Mouse (Mus musculus): ENCODE results near the gene Usp30. TPM values are rescaled to one million over a fixed set of nuclear protein-coding genes. Genes with fewer than 3 reads are reported as not detected.

Gene Usp30
- polyA plus RNA-seq, 1 experiment from 2014 or later, result 8.8 TPM

DNA sequence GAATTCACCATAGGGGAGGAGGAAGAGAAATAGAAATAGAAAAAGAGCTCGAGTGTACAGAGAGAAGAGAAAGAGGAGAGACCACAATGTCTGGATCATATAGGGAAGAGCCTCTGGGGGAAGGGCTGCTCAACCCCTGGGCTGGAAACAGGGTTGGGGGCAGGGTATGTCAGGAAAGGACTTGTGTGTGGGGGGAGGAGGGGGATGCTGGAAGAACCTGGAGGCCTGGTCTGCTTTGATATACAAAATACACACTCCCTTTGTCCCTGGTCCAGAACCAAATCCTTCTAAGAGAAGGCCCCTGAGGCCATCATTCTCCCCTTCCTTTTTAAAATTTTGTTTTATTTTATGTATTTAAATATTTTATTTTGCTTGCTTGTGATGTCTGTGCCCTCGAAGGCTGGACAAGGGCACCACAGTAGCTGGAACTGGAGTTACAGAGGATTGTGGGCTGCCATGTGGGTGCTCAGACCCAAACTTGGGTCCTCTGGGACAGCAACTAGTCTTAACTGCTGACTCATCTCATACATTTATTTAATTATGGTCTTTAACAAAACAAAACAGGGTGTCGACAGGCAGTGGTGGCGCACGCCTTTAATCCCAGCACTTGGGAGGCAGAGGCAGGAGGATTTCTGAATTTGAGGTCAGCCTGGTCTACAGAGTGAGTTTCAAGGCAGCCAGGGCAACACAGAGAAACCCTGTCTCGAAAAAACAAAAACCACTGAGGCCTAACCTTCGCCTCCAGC is 61.4 kb downstream of the Usp30 start:
- no peak for DNase-seq (ENCODE audit: low spot score)

DNA sequence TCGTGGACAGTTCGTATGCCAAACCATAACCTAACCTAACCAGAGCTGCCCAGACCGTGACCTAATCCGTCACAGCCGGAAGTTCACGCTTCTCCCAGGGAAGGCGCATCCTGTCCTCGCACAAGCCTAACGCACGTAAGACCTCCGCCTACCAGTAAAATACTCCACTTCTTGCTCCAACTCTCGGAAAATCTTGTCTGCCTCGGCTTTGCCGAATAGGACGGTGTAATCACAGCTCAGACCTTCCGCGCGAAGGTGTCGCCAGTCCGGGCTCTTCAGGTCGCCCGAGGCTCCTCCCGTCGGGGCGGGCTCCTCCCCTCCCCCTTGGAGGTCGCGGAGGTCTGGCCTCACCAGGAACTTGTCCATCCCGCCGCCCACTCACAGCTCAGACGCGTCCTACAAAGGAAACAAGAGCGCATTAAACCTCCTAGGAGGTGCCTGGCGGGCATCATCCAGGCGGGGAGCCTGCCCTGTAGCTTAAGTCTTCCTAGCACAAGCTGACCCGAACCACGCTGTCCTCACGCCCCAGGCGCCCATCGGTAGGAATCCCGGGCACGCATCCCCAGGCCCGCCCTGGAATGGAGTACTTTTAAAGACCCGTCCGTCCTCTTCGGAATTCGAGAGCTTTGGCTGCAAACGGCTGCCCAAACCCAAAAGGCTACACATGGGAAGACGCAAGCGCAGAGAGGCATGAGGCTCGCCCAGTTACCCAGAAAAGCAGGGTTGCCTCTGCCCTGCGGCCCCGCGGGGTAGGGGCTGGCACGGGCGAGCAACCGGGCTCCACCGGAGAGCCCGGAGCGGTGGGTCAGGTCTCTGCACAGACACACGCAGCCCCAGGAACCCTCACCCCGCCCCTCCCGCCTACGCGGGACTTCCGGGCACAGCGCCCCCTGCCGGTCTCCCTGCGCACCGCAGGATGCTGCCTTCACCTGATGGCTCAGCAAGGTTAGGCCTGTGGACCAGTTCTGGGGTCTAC is 62.4 kb downstream of the Usp30 start, which contains the start of gene Alkbh2:
Gene Alkbh2 (minus strand): TSS at position 845 of the 976 bp plus-strand sequence.
- DNase-seq (ENCODE audit: low spot score), result peak; percentile 88

DNA sequence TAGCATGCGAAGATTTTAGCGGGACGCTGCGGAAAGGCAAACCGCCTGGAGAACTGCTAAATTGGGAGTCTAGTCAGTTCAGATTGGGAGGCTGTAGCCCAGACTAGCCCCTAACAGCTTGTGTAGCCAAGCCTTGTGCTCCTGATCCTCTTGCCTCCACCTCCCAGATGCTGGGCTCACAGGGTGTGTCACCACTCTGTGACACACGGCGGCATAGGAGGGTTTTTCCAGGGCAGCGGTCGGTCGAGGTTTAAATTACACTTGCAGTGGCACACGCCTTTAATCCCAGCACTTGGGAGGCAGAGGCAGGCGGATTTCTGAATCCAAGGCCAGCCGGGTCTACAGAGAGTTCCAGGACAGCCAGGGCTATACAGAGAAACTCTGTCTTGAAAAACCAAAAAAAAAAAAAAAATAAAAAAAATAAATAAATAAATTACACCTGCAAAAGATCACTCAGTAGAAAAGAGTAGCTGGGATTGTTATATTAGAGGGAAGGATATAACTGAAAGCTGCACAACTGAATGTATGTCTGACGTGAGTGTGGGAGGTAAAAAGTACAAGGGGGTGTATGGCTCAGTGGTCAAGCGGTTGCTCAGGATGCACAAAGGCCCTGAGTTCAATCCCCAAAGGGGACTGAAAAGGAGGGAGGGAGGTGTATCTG is 64.4 kb downstream of the Usp30 start:
- no peak for DNase-seq (ENCODE audit: low spot score)

DNA sequence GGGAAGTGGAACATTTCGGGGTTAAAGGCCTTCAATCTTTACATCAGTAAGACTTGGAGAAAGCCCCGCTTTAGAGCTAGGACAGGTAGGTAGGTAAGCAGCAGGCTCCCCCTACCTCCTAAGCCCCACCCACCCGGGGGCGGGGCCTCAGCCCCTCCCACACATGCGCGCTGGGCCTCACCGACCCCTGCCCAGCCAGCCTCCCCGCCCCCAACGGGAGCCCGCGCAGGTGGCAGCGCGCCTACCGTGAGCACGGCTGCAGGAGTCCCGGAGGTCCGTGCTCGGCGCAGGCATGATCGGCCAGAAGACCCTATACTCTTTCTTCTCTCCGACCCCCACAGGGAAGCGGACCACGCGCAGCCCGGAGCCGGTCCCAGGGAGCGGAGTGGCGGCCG is 64.9 kb downstream of the Usp30 start, which contains the start of gene Ung:
Gene Ung (plus strand): TSS at position 176 of the 395 bp plus-strand sequence.
- DNase-seq (ENCODE audit: low spot score), result peak; percentile 76

- DNase-seq (ENCODE audit: low spot score), result peak; percentile 91
These were observed 65.6 kb downstream of the Usp30 start for GRCm38 (mm10) chr5:114130698-114131520.

DNA sequence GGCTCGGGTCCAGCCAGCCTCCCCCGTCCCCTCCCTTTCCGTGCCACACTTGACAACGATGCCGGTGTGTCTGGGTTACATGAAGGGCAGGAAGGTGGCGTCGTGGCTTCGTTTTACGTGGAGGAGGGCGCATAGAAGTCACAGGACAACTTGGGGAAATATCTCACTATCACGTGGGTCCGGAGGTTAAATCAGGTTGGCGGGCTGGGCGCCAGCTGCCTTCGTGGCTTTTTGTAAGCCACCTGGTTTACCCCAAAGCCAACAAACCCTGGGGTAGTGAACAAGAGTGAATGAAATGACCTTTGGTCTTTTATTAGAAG is 66.2 kb downstream of the Usp30 start:
- peak; percentile 69 for DNase-seq (ENCODE audit: low spot score)

DNA sequence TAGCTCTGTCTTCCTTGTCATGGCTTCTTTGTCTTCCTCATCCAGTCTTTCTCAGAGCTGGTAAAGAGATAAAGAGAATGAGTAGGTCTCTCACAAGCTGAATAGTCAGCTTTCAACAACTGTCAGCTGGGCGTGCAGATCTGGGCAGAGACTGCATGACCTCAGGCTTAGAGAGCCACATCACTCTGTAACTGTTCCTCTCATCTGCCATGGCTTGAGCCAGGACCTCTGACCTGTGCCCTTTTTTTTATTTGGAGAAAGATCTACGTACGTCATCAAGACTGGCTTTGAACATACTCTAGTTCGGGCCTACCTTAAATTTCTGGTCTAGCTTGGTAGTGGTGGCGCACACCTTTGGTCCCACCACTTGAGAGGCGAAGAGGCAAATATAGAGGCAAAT is 67.6 kb downstream of the Usp30 start:
- no peak for DNase-seq (ENCODE audit: low spot score)

GRCm38 (mm10) chr5:114134091-114134534 is 68.9 kb downstream of the Usp30 start:
- peak; percentile 28 for DNase-seq (ENCODE audit: low spot score)

GRCm38 (mm10) chr5:114135516-114135915 is 70.3 kb downstream of the Usp30 start:
- peak; percentile 13 for DNase-seq (ENCODE audit: low spot score)

DNA sequence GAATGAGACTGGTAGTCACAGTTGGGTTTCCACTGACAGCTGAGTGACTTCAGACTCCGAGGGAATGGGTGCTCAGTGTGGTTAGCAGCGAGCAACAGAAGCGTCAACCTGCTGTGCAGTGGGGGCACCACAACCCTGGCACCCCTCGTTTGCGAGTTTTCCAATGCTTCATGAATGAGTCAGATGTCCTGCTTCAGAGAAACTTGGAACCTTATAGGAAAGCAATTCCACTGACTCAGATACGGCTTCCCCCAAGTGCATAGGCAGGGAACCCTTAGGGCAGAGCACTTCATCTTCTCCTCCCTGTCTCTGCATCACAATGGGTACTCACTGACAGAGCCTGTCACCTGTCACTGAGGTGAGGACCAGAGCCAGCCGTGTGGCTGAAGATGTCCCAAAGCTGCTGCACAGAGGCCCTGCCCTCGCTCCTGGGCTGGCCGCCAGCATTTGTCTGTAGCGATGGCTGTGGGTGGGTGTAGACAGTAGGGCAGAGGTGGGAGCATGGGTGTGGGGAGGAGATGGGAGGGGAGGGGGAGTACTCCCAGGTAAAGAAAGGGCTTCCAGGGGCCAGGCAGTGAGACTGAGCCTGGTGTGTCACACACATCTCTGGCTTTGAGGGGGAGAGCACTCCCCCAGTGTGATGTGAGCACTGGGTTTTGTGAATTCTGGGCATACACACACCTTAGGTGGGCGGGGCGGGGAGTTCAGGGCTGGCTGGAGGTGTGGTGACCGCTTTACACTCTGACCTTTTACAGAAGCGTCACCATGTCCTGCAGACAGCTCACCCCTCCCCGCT is 72.4 kb downstream of the Usp30 start:
- DNase-seq (ENCODE audit: low spot score), result no peak

GRCm38 (mm10) chr5:114138277-114139164 is 73.3 kb downstream of the Usp30 start:
- DNase-seq (ENCODE audit: low spot score), result no peak

GRCm38 (mm10) chr5:114139175-114139574 is 73.9 kb downstream of the Usp30 start:
- no peak for DNase-seq (ENCODE audit: low spot score)

GRCm38 (mm10) chr5:114146028-114146888 is 81.0 kb downstream of the Usp30 start, which contains the start of gene Acacb:
Gene Acacb, plus strand, starts transcription at chr5:114146535.
- no peak for DNase-seq (ENCODE audit: low spot score)

- DNase-seq (ENCODE audit: low spot score), result no peak
These were observed 82.0 kb downstream of the Usp30 start for GRCm38 (mm10) chr5:114147043-114147972.

DNA sequence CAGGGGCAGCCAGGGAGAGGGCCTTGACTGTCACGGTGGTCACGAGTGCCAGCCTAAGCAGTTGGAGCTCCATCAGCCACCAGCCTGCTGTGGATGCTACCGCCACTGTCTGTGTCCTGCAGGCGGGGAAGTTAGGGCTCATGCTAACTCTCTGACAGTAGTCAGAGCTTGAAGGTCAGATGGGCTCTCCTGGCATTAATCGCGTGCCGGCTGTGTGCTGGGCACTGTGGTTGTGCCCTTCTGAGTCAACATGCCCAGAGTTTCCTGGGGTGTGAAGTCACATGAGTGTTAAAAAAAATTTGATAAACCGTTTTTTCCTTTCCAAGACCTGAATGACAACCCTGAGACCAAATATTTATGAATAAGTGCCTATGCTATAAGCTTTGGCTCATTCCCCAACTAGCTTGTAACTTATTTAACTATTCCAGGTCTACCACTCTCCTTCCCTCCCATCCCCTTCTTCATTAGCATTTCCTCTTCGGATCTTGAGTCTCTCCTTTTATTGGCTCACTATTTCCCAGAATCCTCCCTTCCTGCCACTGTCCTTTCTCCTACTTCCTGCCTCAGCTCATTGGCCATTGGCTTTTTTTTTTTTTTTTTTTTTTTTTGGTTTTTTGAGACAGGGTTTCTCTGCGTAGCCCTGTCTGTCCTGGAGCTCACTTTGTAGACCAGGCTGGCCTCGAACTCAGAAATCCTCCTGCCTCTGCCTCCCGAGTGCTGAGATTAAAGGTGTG is 87.3 kb downstream of the Usp30 start:
- DNase-seq (ENCODE audit: low spot score), result no peak

DNA sequence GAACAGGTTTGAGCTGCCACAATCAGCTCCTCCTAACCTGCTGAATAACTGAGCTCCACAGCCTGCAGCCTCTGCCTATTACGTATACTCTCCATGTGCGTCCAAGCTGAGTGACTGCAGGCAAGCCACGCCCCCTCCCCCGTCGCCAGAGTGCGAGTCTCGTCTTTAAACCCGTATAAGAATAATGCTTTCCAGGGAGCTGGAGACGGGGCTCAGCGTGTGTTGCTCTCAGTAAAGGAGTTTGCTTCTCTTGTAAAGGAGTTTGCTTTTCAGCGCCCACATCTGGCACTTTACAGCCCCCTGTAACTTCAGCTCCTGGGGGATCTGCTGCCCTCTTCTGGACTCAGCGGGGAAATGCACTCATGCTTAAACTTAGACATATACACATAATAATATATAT is 88.2 kb downstream of the Usp30 start:
- DNase-seq (ENCODE audit: low spot score), result peak; percentile 48
